Mouse (Mus musculus) thymus, postnatal 4 days (tissue): ENCODE data around the gene Gm13101.
A peak's percentile ranks its signal among the peaks of the same experiment; 100 is the strongest.
"Not testable (repeated sequence)": the region's sequence is repeated elsewhere in the genome, so short reads cannot be mapped to it uniquely, and the experiment has no call there.

ENCODE experiments used
- DNase-seq: peaks from one replicate; pipeline ENCODE4 v3.0.0; 2021

The Gm13101 gene

DNA sequence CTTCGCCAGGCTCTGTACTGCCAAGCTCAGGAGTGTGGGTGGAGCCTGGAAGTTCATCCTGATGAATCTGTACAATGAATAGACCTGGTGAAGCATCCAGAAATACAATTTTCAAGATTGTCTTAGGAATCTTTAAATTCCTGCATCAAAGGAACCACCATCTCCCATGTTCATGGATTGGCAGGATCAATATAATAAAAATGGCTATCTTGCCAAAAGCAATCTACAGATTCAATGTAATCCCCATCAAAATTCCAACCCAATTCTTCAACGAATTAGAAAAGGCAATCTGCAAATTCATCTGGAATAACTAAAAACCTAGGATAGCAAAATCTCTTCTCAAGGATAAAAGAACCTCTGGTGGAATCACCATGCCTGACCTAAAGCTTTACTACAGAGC, at the start of gene Gm13101:
Gm13101 (minus strand) TSS at position 101 of the 400 bp plus-strand sequence.
- not testable (repeated sequence) for DNase-seq

DNA sequence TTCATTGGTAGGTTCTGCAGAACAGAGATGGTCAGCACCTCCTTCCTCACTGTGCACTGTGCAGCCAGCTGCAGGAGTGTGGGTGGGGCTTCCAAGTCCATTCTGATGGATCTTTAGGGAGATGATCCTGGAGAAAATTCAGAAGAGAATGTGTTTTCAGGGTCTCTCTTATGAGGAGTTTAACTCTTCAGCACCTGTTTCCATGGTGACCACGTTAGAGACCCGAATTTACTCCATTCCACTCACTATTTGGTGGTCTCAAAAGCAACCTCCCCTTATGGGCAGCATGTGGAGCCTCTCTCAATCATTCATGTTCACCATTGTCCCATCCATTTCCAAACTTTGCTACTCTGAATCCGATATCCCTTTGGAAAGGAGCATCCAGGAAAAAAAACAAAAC, 27.5 kb upstream of the Gm13101 start, which contains the start of gene Pramef17:
Pramef17 (minus strand) TSS at position 101 of the 400 bp plus-strand sequence.
- DNase-seq = not testable (repeated sequence)

DNA sequence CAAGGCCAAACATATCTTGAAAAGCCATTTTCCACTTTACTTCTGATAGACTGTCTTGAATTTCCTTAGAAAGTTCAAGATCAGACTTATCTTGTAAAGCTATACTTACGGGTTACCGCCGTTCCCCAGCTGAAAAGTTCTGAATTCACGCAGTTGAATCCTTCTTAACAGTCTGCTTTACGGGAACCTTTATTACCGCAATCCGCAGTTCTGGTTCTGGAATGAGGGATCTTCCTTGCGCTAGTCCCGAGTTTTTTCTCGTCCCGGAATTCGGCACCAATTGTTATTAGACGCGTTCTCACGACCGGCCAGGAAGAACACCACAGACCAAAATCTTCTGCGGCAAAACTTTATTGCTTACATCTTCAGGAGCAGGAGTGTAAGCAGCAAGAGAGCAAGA, 21.4 kb upstream of the Gm13101 start:
- peak; percentile 35 for DNase-seq

DNA sequence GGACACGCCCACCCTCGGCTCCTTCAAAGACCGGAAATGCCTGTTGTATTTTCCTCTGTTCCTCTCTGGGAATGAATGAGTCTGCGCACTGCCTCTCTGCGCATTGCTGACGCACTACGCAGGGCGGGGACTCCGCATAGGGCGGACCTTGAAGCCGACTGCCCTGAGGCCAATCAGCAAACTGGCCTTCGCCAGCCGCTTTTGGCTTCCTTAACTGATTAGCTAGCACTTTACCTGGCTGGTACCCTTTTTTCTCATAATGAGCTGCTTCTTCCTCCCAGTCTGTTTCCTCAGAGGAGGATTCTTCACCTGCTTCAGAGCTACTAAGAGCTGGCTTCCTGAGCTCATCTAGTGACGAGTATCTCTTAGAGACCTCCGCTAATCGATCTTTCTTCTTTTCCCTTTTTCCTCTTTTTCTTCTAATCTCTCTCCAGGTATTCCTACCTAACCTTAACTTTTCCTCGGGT, 20.8 kb upstream of the Gm13101 start:
- DNase-seq = peak; percentile 7

DNA sequence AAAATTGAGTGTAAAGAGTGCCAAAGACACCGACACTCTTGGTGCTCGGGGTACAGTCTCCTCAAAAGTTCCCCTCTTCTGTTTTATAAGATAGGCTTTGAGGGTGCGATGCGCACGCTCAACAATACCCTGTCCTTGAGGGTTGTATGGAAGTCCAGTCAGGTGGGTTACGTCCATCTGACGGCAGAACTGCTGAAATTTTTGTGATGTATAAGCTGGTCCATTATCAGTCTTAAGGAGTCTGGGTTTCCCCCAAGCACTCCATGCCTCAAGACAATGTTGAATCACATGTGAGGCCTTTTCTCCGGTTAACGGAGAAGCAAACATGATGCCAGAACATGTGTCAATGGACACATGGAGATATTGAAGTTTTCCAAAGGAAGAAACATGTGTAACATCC, 19.0 kb upstream of the Gm13101 start:
- DNase-seq = peak; percentile 5

DNA sequence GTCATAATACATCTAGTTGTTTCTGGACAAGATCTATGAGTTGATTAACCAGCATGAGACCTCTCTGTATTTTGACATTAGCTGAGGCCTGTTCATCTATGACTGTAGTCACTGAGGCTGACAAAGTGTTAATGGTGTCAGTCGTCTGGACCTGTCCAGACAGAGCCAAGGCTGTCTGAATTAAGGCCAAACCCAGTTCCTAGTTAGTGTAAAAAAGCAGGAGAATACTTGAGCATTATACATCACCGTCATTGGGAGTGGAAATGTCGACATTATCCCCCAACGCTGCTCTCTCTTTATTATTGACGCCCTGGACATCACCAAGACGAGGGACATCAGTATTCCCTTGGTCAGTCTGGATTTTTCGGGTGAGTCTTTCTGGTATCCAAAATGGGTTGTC, 18.4 kb upstream of the Gm13101 start:
- DNase-seq = not testable (repeated sequence)

DNA sequence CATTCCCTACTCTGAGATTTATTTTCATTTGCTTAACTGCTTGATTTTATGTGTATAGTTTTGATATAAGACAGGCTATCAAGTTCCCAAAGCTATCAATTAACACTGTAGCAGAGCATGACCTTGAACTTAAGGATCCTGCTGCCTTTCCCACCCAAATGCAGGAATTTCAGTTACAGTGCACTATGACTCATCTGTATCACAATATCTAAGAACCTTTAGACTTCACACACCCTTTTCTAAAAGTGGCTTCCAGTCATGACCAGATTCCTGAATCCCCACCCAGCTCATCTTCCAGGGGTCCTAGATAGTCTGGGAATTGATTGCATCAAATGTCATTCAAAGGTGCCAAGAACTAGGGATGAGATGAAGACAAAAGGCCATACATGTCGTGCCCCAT, 16.7 kb upstream of the Gm13101 start:
- not testable (repeated sequence) for DNase-seq

DNA sequence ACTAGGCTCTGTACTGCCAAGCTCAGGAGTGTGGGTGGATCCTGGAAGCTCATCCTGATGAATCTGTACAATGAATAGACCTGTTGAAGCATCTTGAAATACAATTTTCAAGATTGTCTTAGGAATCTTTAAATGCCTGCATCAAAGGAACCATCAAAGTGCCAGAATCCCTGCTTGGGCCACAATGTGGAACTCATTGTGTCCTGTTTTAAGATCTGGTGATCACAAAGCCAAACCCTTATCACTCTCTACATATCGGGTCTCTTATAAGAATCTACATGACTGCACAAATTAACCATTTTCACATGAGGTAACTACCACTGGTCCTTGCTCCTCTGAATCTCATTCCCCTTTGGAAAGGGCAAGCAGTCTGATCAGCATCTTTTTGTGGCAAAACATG, 15.8 kb downstream of the Gm13101 start, which contains the start of gene Pramef25:
Pramef25 (minus strand) TSS at position 101 of the 400 bp plus-strand sequence.
- DNase-seq = not testable (repeated sequence)
